Mouse (Mus musculus): ENCODE results near the gene Dap. TPM values are rescaled to one million over a fixed set of nuclear protein-coding genes. Genes with fewer than 3 reads are reported as not detected.

Dap gene
- total and polyA plus RNA-seq, 2 experiments = 53.6 to 156 TPM

- Histone ChIP-seq H3K27me3 (ENCODE audit: control insufficient read depth, insufficient read depth, low read length) (no peaks in the 10 kb centered on the region), H3K4me1 (ENCODE audit: control insufficient read depth, insufficient read depth, low read length) (peaks cover 41% of the 10 kb centered on the region), H3K79me2 (ENCODE audit: control insufficient read depth, insufficient read depth, low read length) (peaks cover 20% of the 10 kb centered on the region), H3K36me3 (ENCODE audit: control insufficient read depth, insufficient read depth, low read length) (no peaks in the 10 kb centered on the region), H3K4me3 (ENCODE audit: insufficient read depth, low read depth, low read length) (no peak overlapping the region), H3K27ac (replicated peaks; ENCODE audit: insufficient read depth, low read depth, low read length) (peak overlapping the region; percentile 72), H3K9ac (ENCODE audit: low read depth, low read length) (no peak overlapping the region)
- TF ChIP-seq CTCF (IDR thresholded peaks at IDR 0.05; ENCODE audit: low read depth, low read length) = peak; percentile 61
- no peak for TF ChIP-seq POLR2A (IDR thresholded peaks at IDR 0.05; ENCODE audit: extremely low read depth, insufficient read depth, low read length)
- no peak for DNase-seq (ENCODE audit: extremely low read depth, low read depth, low spot score)
- 68% methylated on average over 18 of the region's 18 CpGs for WGBS
Measured at GRCm38 (mm10) chr15:31258693-31259439, 34.8 kb downstream of the Dap start.

- Histone ChIP-seq H3K4me1 (ENCODE audit: control insufficient read depth, insufficient read depth, low read length) (peaks cover 31% of the 10 kb centered on the region), H3K79me2 (ENCODE audit: control insufficient read depth, insufficient read depth, low read length) (peaks cover 19% of the 10 kb centered on the region; the same call in 1 of the 2 replicates), H3K27me3 (ENCODE audit: control insufficient read depth, insufficient read depth, low read length) (no peaks in the 10 kb centered on the region), H3K36me3 (ENCODE audit: control insufficient read depth, insufficient read depth, low read length) (no peaks in the 10 kb centered on the region), H3K9ac (ENCODE audit: low read depth, low read length) (no peak overlapping the region), H3K27ac (replicated peaks; ENCODE audit: insufficient read depth, low read depth, low read length) (no peak overlapping the region), H3K4me3 (ENCODE audit: insufficient read depth, low read depth, low read length) (no peak overlapping the region)
- no peak for DNase-seq (ENCODE audit: extremely low read depth, low read depth, low spot score)
- TF ChIP-seq POLR2A (IDR thresholded peaks at IDR 0.05; ENCODE audit: extremely low read depth, insufficient read depth, low read length) = no peak
- no peak for TF ChIP-seq CTCF (IDR thresholded peaks at IDR 0.05; ENCODE audit: low read depth, low read length)
- WGBS = 90% methylated on average over 10 of the region's 10 CpGs
Measured at GRCm38 (mm10) chr15:31261094-31261493, 37.0 kb downstream of the Dap start.

GRCm38 (mm10) chr15:31262361-31262760, 38.2 kb downstream of the Dap start:
- 42% methylated on average over 9 of the region's 9 CpGs for WGBS
- Histone ChIP-seq H3K27me3 (ENCODE audit: control insufficient read depth, insufficient read depth, low read length) (no peaks in the 10 kb centered on the region), H3K36me3 (ENCODE audit: control insufficient read depth, insufficient read depth, low read length) (no peaks in the 10 kb centered on the region), H3K4me1 (ENCODE audit: control insufficient read depth, insufficient read depth, low read length) (peaks cover 23% of the 10 kb centered on the region), H3K4me3 (ENCODE audit: insufficient read depth, low read depth, low read length) (no peak overlapping the region), H3K79me2 (ENCODE audit: control insufficient read depth, insufficient read depth, low read length) (peaks cover 16% of the 10 kb centered on the region; the same call in 1 of the 2 replicates), H3K9ac (ENCODE audit: low read depth, low read length) (no peak overlapping the region), H3K27ac (replicated peaks; ENCODE audit: insufficient read depth, low read depth, low read length) (peak overlapping the region; percentile 41)
- DNase-seq (ENCODE audit: extremely low read depth, low read depth, low spot score) = peak; percentile 57
- TF ChIP-seq POLR2A (IDR thresholded peaks at IDR 0.05; ENCODE audit: extremely low read depth, insufficient read depth, low read length) = no peak
- TF ChIP-seq CTCF (IDR thresholded peaks at IDR 0.05; ENCODE audit: low read depth, low read length) = no peak

GRCm38 (mm10) chr15:31264827-31265226, 40.7 kb downstream of the Dap start:
- Histone ChIP-seq H3K79me2 (ENCODE audit: control insufficient read depth, insufficient read depth, low read length) (peaks cover 12% of the 10 kb centered on the region; the same call in 1 of the 2 replicates), H3K27ac (replicated peaks; ENCODE audit: insufficient read depth, low read depth, low read length) (peak overlapping the region; percentile 68), H3K9ac (ENCODE audit: low read depth, low read length) (no peak overlapping the region), H3K27me3 (ENCODE audit: control insufficient read depth, insufficient read depth, low read length) (no peaks in the 10 kb centered on the region), H3K4me1 (ENCODE audit: control insufficient read depth, insufficient read depth, low read length) (peaks cover 15% of the 10 kb centered on the region), H3K36me3 (ENCODE audit: control insufficient read depth, insufficient read depth, low read length) (no peaks in the 10 kb centered on the region), H3K4me3 (ENCODE audit: insufficient read depth, low read depth, low read length) (no peak overlapping the region)
- 49% methylated on average over 6 of the region's 6 CpGs for WGBS
- no peak for TF ChIP-seq POLR2A (IDR thresholded peaks at IDR 0.05; ENCODE audit: extremely low read depth, insufficient read depth, low read length)
- TF ChIP-seq CTCF (IDR thresholded peaks at IDR 0.05; ENCODE audit: low read depth, low read length) = peak; percentile 95
- DNase-seq (ENCODE audit: extremely low read depth, low read depth, low spot score) = peak; percentile 73

- no peak overlapping the region for H3K9ac ChIP-seq (ENCODE audit: low read depth, low read length)
- no peaks in the 10 kb centered on the region for H3K36me3 ChIP-seq (ENCODE audit: control insufficient read depth, insufficient read depth, low read length)
- peaks cover 10% of the 10 kb centered on the region; the same call in 1 of the 2 replicates for H3K79me2 ChIP-seq (ENCODE audit: control insufficient read depth, insufficient read depth, low read length)
- H3K4me3 ChIP-seq (ENCODE audit: insufficient read depth, low read depth, low read length) = no peak overlapping the region
- H3K27me3 ChIP-seq (ENCODE audit: control insufficient read depth, insufficient read depth, low read length) = no peaks in the 10 kb centered on the region
- WGBS = 92% methylated on average over 8 of the region's 8 CpGs
- H3K27ac ChIP-seq (replicated peaks; ENCODE audit: insufficient read depth, low read depth, low read length) = no peak overlapping the region
- H3K4me1 ChIP-seq (ENCODE audit: control insufficient read depth, insufficient read depth, low read length) = peaks cover 15% of the 10 kb centered on the region
- DNase-seq (ENCODE audit: extremely low read depth, low read depth, low spot score) = no peak
- no peak for TF ChIP-seq CTCF (IDR thresholded peaks at IDR 0.05; ENCODE audit: low read depth, low read length)
- no peak for TF ChIP-seq POLR2A (IDR thresholded peaks at IDR 0.05; ENCODE audit: extremely low read depth, insufficient read depth, low read length)
Measured at GRCm38 (mm10) chr15:31265404-31265803, 41.3 kb downstream of the Dap start.

GRCm38 (mm10) chr15:31265845-31266244, 41.7 kb downstream of the Dap start:
- Histone ChIP-seq H3K27ac (replicated peaks; ENCODE audit: insufficient read depth, low read depth, low read length) (no peak overlapping the region), H3K4me3 (ENCODE audit: insufficient read depth, low read depth, low read length) (no peak overlapping the region), H3K9ac (ENCODE audit: low read depth, low read length) (no peak overlapping the region), H3K36me3 (ENCODE audit: control insufficient read depth, insufficient read depth, low read length) (no peaks in the 10 kb centered on the region), H3K27me3 (ENCODE audit: control insufficient read depth, insufficient read depth, low read length) (no peaks in the 10 kb centered on the region), H3K79me2 (ENCODE audit: control insufficient read depth, insufficient read depth, low read length) (peaks cover 7% of the 10 kb centered on the region; the same call in 1 of the 2 replicates), H3K4me1 (ENCODE audit: control insufficient read depth, insufficient read depth, low read length) (peaks cover 11% of the 10 kb centered on the region)
- no peak for DNase-seq (ENCODE audit: extremely low read depth, low read depth, low spot score)
- TF ChIP-seq CTCF (IDR thresholded peaks at IDR 0.05; ENCODE audit: low read depth, low read length) (no peak), POLR2A (IDR thresholded peaks at IDR 0.05; ENCODE audit: extremely low read depth, insufficient read depth, low read length) (no peak)
- WGBS = 92% methylated on average over 12 of the region's 12 CpGs

Data from liver, adult 2 months (tissue).